Mouse (Mus musculus) liver, embryonic 14.5 days (tissue): Measurements from ENCODE around the gene Dcaf7. TPM values are rescaled to one million over a fixed set of nuclear protein-coding genes. Genes with fewer than 3 reads are reported as not detected.

Experiments
- ATAC-seq: fragments of 200-750 bp; cut with Nextera tagmentation; 2 replicates; pipeline ENCODE4 v1.8.0; 2017; ENCODE audit warnings: moderate number of reproducible peaks, mild to moderate bottlenecking, moderate library complexity; ENCODE audit not compliant: insufficient read depth
- DNase-seq, 3 experiments: peaks; one replicate each; pipeline ENCODE4 v3.0.0-alpha.2; 2012 to 2013; ENCODE audit warnings: low read depth in 3 of 3, low spot score in 3 of 3
- H3K27ac ChIP-seq: fragments of 300-500 bp; sonication (generic); 2 replicates; pipeline ENCODE4 v1.5.1; 2014; ENCODE audit warnings: moderate library complexity, mild to moderate bottlenecking, control low read depth, inconsistent platforms
- H3K27me3 ChIP-seq: fragments of 300-500 bp; sonication (generic); 2 replicates; pipeline ENCODE4 v1.6.1; 2014; ENCODE audit warnings: mild to moderate bottlenecking, low read length, moderate library complexity; ENCODE audit not compliant: control insufficient read depth, insufficient read depth
- H3K36me3 ChIP-seq: fragments of 300-500 bp; sonication (generic); replicated peaks from 2 replicates; pipeline ENCODE4 v1.6.1; 2014; ENCODE audit warnings: low read depth; ENCODE audit not compliant: control insufficient read depth, insufficient read depth
- H3K4me1 ChIP-seq, 2 experiments: fragments of 200-500 bp in 1 of 2; fragments of 300-500 bp in 1 of 2; sonication (generic) in 1 of 2; replicated peaks; 2 replicates each; pipeline ENCODE4 v1.6.1; 2012 to 2014; ENCODE audit warnings: antibody characterized with exemption in 1 of 2, inconsistent platforms in 1 of 2, low read length in 1 of 2; ENCODE audit not compliant: control insufficient read depth in 2 of 2, insufficient read depth in 2 of 2
- H3K4me2 ChIP-seq: fragments of 300-500 bp; sonication (generic); 2 replicates; pipeline ENCODE4 v1.6.1; 2014; ENCODE audit warnings: low read depth, mild to moderate bottlenecking, control low read depth, moderate library complexity
- H3K4me3 ChIP-seq, 2 experiments: fragments of 200-500 bp in 1 of 2; fragments of 300-500 bp in 1 of 2; sonication (generic) in 1 of 2; 2 replicates each; pipeline ENCODE4 v1.5.1; 2012 to 2014; ENCODE audit warnings: low read depth in 2 of 2, low read length in 2 of 2, mild to moderate bottlenecking in 2 of 2, control low read depth in 1 of 2, inconsistent platforms in 1 of 2, moderate library complexity in 1 of 2; ENCODE audit not compliant: insufficient read depth in 1 of 2
- H3K9ac ChIP-seq: fragments of 300-500 bp; sonication (generic); replicated peaks from 2 replicates; pipeline ENCODE4 v1.6.1; 2014; ENCODE audit warnings: mild to moderate bottlenecking, control low read depth, moderate library complexity
- H3K9me3 ChIP-seq: fragments of 300-500 bp; sonication (generic); 2 replicates; pipeline ENCODE4 v1.6.1; 2016; ENCODE audit warnings: low read length, mixed read lengths; ENCODE audit not compliant: control insufficient read depth
- CTCF ChIP-seq: IDR thresholded peaks from 2 replicates; pipeline ENCODE4 v1.5.1; 2016; ENCODE audit warnings: antibody characterized with exemption, low read depth, control low read depth
- EP300 ChIP-seq: IDR thresholded peaks from 2 replicates; pipeline ENCODE4 v1.6.1; 2016; ENCODE audit warnings: antibody characterized with exemption, low read depth
- WGBS: fragments of 180-500 bp; shearing (Covaris S2); extraction: QIAGEN DNeasy Blood & Tissue Kit; methylation state at CpG from one replicate; pipeline ENCODE4 v1.1.7; 2014; ENCODE audit not compliant: insufficient replicate concordance; 5-methylcytosine and 5-hydroxymethylcytosine counted together
- polyA plus RNA-seq, 2 experiments: library from polyadenylated mRNA; depleted of rRNA in 1 of 2; stranded (reverse) in 1 of 2; unstranded in 1 of 2; fragments of >200 nt; fragmentation: Nextera tagmentation in 1 of 2; extraction: Ambion mirVana in 1 of 2; gene quantifications; 2 replicates each; pipeline versions ENCODE4 v1.2.1 to v1.2.3; 2012 to 2014

The Dcaf7 gene
- polyA plus RNA-seq, 2 experiments: 15.5 to 21.6 TPM

- no peak for DNase-seq
- Histone ChIP-seq H3K27me3 (no peaks in the 10 kb centered on the region), H3K9ac (no peak overlapping the region), H3K4me3 (no peak overlapping the region), H3K27ac (no peak overlapping the region), H3K4me2 (no peak overlapping the region), H3K36me3 (peaks cover 58% of the 10 kb centered on the region), H3K4me1 (peaks cover 30 to 34% of the 10 kb centered on the region in 2 experiments), H3K9me3 (no peaks in the 10 kb centered on the region)
- 43% methylated on average over 8 of the region's 8 CpGs for whole genome bisulfite sequencing
- peak; percentile 39; the same call in 1 of the 2 replicates for ATAC-seq
- TF ChIP-seq CTCF (no peak; the same call in 1 of the 2 replicates), EP300 (peak; percentile 27; the same call in 1 of the 2 replicates)
Measured at GRCm38 (mm10) chr11:106054600-106054999, 17.9 kb downstream of the Dcaf7 start.

DNA sequence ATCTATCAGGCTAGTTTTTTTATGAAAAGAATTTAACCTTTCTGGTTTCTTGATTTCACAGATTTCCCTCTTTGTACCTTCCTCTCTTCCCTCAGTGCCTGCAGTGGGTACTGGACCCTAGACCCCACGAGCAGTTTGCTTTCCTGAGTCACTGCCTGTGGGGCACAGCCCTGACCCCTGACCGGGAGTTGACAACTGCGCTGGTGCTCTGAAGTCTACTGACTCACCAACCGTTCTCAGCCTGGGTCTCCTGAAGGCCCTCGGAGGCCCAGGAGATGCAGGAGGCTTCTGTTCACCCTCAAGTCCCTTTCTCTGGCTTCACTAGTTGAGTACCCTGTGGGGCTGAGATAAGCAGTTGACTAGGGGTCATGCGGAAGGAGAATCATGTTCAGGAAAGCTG lies 18.7 kb downstream of the Dcaf7 start:
- H3K4me3 ChIP-seq: no peak overlapping the region
- TF ChIP-seq EP300: no peak
- no peak for TF ChIP-seq CTCF
- no peak for ATAC-seq
- 31% methylated on average over 6 of the region's 6 CpGs for WGBS
- H3K27me3 ChIP-seq: no peaks in the 10 kb centered on the region
- H3K4me2 ChIP-seq: no peak overlapping the region
- H3K9me3 ChIP-seq: no peaks in the 10 kb centered on the region
- peaks cover 30 to 35% of the 10 kb centered on the region in 2 experiments for H3K4me1 ChIP-seq
- no peak for DNase-seq
- H3K36me3 ChIP-seq: peaks cover 58% of the 10 kb centered on the region
- no peak overlapping the region; the same call in 1 of the 2 replicates for H3K9ac ChIP-seq
- H3K27ac ChIP-seq: peak overlapping the region; percentile 68; the same call in 1 of the 2 replicates

- peak overlapping the region; percentile 31 for H3K4me2 ChIP-seq
- H3K9me3 ChIP-seq: no peaks in the 10 kb centered on the region
- peaks cover 45% of the 10 kb centered on the region for H3K36me3 ChIP-seq
- peaks cover 30 to 35% of the 10 kb centered on the region in 2 experiments for H3K4me1 ChIP-seq
- H3K9ac ChIP-seq: peak overlapping the region; percentile 7; the same call in 1 of the 2 replicates
- peak in 2 of 3 experiments; percentile 58 to 63 for DNase-seq
- no peak for TF ChIP-seq CTCF
- peak; percentile 88 for TF ChIP-seq EP300
- no peak overlapping the region for H3K4me3 ChIP-seq
- peak overlapping the region; percentile 68 for H3K27ac ChIP-seq
- peak; percentile 91 for ATAC-seq
- H3K27me3 ChIP-seq: no peaks in the 10 kb centered on the region
- WGBS: 13% methylated on average over 8 of the region's 8 CpGs
Measured at GRCm38 (mm10) chr11:106056819-106057491, 20.3 kb downstream of the Dcaf7 start.

GRCm38 (mm10) chr11:106058020-106058419 lies 21.3 kb downstream of the Dcaf7 start:
- TF ChIP-seq EP300 (no peak), CTCF (no peak)

GRCm38 (mm10) chr11:106060549-106060948 lies 23.9 kb downstream of the Dcaf7 start:
- DNase-seq: no peak
- H3K27me3 ChIP-seq: no peaks in the 10 kb centered on the region
- H3K4me1 ChIP-seq: peaks cover 24 to 32% of the 10 kb centered on the region in 2 experiments
- H3K36me3 ChIP-seq: peaks cover 16% of the 10 kb centered on the region
- H3K9ac ChIP-seq: no peak overlapping the region
- no peak for TF ChIP-seq EP300
- TF ChIP-seq CTCF: no peak
- no peak overlapping the region for H3K4me3 ChIP-seq
- WGBS: 23% methylated on average over 1 of the region's 1 CpGs
- no peak overlapping the region for H3K4me2 ChIP-seq
- no peak overlapping the region for H3K27ac ChIP-seq
- ATAC-seq: no peak
- H3K9me3 ChIP-seq: no peaks in the 10 kb centered on the region

More at GRCm38 (mm10) chr11:106058020-106058419, 21.3 kb downstream of the Dcaf7 start:
- no peak for DNase-seq
- no peaks in the 10 kb centered on the region for H3K9me3 ChIP-seq
- peaks cover 30 to 35% of the 10 kb centered on the region in 2 experiments for H3K4me1 ChIP-seq
- H3K9ac ChIP-seq: no peak overlapping the region
- peaks cover 38% of the 10 kb centered on the region for H3K36me3 ChIP-seq
- H3K4me2 ChIP-seq: no peak overlapping the region
- H3K27ac ChIP-seq: no peak overlapping the region
- WGBS: 77% methylated on average over 8 of the region's 8 CpGs
- no peaks in the 10 kb centered on the region for H3K27me3 ChIP-seq
- no peak for ATAC-seq
- no peak overlapping the region for H3K4me3 ChIP-seq
